Mouse (Mus musculus): ENCODE measurements around the gene Iqgap3.

Iqgap3 gene

DNA sequence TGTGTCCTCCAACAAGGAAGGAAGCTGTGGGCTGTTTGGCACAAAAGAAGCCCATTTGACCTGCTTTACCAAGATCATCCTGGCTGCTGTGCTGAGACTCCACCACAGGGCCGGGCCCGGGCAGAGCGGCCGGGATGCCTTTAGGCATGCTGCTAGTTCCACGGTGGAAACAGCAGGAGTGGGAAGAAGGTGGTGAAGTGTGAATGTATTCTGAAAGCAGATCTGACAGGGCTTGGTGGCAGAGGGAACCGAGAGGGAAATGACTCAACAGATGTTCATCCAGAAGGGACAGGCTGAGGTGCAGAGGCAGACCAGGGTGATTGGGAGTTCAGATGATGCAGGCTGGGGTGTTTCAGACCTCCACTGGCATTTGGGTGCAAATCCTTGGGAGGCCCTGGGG lies 15.9 kb downstream of the Iqgap3 start:
- DNase-seq = no peak

DNA sequence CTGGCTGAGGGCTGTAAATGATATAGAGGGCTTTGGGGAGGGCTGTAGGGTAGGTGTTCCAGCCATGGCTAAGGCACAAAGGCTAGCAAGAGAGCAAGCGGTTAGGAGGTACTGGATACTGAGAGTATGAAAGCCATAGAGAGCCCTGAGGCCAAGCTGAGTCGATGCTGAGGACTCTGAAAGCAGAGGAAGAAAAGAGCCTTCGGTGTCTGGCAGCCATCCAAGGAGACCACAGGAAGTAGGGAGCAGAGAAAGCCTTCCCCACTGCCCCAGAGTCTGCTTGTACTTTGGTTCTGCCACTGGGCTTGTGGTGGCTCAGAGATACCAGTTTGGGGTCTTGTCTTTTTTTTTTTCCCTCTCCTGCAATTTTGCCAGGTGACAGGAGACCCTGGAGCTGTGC lies 18.5 kb downstream of the Iqgap3 start:
- DNase-seq = no peak

DNA sequence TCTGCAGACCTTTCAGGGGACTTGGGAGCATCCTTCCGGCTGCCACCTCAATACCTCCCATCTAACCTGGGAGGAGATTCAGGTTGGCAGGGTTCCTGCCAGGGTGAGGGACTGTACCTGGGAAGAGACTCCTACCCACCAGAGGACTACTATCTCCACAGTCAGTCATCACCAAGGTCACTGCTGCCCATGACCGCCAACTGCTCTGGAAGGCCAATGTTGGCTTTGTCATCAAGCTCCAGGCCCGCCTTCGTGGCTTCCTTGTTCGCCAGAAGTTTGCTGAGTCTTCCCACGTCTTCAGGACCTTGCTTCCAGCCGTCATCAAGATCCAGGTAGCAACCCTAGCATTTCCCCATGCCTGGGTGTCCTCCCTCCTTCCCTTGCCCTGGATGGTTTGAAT lies 20.0 kb downstream of the Iqgap3 start:
- DNase-seq = no peak

DNA sequence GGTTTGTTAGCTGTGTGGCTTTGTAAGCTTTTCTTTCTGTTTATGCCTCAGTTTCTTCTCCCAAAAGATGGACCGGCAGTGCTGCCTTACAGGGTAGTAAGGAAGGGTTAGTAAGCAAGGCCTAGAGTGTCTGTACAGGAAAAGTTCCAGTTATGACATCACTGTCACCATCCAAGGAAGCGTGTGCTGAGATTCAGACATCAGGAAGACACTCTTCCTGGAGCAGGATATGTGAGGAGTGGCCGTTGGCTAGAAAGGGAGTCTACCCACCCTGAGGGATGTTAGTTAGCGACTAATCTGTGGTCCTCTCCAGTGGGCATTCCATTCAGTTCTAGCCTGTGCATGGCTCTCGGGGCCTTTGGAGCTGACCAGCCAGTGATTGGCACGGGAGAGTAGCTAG lies 20.4 kb downstream of the Iqgap3 start:
- DNase-seq = peak; percentile 43

DNA sequence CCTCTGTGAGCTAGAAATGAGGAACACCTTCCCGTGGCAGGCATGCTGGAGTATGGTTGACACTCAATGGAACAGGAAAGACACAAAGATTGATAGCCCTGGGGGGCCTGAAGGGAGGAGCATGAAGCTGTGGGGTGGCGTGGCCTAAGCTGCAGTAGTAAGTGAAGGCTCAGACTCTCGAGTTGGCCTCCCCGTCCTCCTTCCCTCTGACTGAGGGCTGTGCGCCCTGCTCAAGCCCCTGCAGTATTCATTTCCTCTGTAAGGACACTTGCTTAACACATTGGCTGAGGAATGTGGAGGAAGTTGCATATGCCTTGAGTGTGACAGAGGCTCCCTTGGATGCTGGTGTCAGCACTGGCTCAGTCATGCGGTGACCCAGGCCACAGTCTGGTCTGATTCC lies 20.8 kb downstream of the Iqgap3 start:
- peak; percentile 47 for DNase-seq

DNA sequence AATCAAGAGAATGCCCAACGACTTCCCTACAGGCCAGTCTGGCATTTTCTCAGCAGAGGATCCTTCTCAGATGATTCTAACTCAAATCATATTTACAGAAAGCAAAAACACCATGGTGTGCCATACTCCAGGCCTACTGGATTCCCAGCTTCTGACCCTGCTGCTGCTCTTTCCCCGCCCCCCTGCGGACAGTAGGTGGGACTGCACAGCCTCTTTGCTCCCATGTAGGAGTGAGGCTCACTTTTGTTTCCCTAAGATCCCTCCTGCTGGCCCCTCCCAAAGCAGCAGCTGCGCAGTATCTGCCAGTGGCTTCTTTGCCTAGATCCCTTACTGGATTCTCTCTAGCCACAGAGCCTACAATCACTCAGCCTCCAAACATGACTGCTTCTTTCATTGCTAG lies 24.4 kb downstream of the Iqgap3 start:
- no peak for DNase-seq

DNA sequence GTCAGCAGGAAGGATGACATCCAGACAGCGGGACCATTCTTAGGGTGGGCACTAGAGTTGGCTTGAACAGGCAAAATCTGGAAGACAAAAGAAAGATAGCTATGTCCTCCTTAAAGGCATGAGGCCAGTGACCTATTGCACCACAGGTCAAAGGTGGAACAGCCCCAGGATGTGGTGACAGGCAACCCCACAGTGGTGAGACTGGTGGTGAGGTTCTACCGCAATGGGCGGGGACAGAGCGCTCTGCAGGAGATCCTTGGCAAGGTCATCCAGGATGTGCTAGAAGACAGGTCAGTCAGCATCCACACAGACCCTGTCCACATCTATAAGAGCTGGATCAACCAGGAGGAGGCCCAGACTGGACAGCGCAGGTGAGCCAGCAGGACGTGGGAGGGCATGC lies 27.4 kb downstream of the Iqgap3 start:
- no peak for DNase-seq

DNA sequence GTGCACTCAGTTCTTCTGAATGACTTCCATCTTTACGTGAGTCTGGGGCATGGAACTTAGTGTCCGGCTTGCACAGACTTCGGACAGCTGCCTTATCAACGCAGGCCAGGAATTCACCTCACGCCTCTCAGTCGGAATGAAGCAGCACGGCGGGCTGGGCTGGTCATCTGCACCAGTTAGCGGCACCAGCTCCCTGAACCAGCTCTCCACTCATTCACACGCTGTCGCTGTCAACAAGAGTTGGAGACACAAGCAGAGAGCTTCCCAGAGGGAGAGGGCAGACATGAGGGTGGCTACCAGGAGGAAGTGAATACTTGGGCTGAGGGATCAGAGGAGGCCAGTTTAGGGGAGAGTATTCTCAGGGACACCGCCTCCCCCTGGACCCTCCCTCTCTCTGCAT lies 32.6 kb downstream of the Iqgap3 start:
- no peak for DNase-seq

DNA sequence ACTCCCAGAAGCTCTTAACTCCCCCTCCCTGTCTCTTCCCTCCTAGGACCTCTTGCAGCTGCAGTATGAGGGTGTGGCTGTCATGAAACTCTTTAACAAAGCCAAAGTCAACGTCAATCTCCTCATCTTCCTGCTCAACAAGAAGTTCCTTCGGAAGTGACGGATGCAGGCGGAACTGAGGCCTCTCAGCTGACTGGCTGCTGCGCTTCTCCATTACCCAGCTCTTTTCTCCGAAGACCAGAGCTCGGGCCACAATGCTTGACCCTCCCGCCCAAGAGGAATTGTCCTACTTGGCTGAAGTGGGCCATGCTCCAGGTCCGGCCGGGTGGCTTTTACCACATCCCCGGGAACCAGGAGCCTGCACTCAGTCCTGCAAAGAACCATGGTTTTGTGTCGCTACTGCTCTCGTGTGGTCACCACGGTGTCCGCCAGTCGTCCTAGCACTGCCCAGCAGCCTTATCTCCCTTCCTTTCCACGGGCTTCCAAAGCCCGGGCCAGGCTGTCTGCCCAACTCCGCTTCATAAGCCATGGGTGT lies 38.4 kb downstream of the Iqgap3 start:
- no peak for DNase-seq

DNA sequence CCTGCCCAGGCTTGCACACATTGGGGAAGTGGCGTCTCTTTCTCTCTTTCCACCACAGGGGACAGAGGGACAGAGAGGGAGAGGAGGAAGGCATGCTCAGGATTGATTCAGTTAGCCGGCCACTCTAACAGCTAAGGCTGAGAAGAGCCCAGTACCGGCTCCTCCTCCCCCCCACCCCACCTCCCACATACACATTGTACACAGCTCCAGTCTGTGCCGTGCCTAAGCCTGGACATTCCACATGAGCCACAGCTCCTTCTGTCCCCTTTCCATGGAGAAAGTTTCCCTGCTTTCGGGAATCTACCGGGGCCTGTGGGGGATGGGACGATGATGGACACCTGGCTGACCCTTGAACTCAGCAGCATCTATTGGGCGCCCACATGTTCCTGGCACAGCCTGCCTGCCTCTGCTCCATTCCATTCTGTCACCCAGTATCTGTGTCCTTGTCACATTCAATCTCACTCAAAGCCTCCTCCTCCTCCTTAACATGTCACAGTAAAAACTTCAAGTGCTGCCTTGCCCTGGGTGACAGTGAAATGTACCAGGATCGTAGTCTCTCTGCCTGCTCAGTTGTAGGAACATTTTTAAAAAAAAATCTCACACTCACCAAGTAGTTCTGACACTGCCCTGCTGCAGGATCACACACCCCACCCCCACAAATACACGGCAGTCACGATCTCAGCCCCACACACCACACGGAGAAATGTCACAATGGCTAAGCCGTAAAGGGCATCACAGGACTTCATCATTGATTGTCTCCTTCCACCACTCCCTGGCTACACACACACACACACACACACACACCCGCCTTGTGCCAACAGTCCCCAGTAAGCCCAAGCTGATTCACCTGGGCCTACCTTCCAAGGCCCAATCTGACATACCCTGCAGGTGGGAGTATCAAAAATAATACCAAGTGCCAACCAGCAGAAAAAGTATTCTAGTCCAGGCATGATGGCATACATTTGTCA lies 39.7 kb downstream of the Iqgap3 start:
- no peak for DNase-seq

DNA sequence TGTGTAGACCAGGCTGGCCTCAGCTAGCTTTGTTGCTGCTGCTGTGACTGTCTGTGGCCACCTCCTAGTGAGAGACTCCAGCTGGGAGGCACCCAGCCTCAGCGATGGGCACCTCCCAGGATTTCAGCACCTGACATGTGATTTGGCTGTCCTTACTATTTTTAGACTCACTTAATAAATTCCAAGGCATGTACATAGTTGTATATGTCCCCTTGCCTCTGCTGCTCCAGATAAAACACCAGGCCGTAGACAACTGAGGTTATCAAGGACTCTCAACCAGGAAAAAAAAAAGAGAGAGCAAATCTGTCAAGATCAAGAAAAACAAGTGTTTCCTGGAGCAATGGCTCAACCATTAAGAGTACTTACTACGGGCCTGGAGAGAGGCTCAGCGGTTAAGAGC lies 43.4 kb downstream of the Iqgap3 start:
- DNase-seq = no peak

DNA sequence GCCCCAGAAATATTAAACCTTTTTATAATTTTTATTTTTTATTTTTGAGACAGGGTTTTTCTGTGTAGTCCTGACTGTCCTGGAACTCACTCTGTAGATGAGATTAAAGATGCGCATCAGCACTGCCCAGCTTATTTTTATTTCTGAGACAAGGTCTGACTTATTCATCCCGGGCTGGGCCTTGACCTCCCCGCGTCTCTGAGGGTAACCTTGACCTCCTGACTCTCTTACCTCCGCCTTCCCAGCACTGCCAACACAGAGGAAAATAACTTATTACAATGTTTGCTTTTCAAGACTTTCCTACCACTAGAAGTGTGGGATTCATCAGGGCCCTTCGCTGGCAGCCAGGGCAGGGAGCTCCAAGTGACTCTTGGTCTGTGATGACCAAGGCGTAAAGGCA lies 44.4 kb downstream of the Iqgap3 start:
- no peak for DNase-seq

DNA sequence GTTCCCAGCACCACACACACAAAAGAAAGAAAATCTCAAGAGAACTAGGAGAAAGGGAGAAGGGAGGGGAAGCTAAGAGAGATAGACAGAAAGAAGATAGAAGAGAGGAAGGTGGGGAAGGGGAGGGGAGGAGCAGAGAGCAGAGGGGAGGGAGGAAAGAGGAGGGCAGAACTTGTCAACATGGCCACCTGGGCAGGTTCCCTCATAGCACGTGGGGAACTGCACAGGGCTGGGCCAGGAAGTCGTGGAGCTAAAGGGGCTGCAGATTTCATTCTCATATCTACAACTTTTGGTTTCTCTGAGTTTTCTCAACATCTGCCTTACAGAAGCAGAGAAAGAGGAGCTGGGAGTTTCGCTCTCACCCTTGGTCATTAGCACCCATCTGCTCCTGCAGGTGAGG lies 45.9 kb downstream of the Iqgap3 start:
- no peak for DNase-seq

DNA sequence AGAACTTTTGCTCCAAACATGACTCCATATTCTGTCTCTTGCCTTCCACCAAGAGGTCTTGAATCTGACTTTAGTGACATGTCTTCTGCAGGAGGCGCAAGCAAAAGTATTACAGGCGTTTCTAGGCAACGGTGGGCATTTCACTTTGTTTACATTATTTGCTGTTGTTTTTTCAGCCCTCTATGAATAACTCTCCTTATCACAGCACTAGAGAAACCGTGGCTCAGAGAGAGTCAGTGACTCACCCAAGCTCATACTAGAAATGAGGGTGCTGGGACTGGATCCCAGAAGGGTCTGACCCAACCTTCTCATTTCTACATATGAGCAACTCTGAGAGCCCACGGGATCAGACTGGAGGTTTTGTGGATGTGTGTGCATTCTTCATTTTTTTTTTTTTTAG lies 46.3 kb downstream of the Iqgap3 start:
- DNase-seq = no peak

DNA sequence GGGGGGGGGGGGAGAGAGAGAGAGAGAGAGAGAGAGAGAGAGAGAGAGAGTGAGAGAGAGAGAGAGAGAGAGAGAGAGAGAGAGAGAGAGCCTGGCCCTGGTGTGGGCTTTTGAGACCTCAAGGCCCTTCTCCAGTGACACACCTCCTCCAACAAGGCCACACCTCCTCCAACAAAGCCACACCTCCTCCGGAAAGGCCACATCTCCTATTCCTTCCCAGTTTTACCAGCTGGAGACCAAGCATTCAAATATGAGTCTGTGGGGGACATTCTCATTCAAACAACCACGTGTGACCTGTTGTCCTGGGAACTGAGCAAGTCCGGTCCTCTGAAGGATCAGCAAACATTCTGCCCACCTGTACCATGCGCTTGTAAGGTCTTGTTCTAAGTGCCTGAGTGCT lies 47.2 kb downstream of the Iqgap3 start:
- no peak for DNase-seq

DNA sequence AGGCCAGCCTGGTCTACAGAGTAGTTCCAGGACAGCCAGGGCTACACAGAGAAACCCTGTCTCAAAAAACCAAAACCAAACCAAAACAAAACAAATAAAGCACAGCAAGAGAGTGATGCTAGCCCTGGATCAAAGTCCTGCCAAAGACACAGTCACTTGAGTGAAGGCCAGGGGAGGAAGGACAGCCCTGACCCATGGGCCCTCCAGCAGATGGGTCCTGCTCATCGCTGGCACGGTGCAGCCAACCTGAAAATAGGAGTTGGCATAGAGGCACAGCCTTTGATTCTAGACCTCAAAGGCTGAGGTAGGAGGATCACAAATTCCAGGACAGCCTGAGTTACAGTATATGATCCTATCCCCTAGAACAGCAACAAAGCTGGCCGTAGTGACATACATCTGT lies 49.3 kb downstream of the Iqgap3 start:
- DNase-seq = no peak

DNA sequence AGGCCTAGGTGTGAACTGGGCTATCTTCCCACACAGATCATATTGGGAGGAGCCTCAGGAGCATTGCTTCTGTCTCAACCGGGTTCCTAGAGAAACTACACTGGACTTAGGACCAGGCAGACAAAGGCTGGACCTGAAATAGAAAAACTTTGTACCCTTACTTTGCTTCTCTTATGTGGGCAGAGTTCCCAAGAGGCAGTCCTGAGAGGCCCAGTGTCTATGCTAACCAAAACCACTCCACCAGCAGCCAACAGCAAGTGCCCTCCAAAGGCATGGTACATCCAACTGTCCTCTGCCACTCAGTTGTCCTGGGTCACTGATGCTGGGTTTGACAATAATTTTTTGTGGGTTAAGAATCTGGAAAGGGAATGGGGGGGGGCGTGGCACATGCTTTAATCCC lies 50.7 kb downstream of the Iqgap3 start:
- DNase-seq = no peak

DNA sequence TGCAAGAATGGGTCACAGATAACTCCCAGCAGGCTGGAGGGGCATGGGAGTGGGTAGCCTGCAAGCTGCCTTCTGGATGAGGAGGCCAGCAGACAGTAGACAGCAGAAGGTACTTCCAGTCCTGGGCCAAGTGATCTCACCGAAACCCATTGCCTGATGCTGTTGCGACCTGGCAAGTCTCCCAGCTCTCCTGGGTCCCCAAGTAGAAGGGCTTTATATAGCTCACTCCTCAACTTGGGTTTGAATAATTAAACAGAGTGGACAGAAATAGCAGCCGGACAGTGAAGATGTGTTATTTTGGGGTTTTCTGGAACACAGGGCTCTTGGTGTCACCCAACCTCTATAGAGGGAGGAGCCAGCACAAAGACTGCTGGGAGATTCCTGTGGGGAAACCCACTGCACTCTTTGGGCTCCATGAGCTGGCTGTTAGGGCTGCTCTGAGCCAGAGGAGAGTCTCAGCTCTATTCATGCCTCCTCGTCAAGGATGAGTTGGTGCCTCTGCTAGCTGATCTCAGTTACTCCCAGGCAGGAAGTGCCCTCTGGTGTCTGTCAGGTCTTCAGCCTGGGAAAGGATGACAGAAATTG lies 51.5 kb downstream of the Iqgap3 start:
- DNase-seq = no peak

DNA sequence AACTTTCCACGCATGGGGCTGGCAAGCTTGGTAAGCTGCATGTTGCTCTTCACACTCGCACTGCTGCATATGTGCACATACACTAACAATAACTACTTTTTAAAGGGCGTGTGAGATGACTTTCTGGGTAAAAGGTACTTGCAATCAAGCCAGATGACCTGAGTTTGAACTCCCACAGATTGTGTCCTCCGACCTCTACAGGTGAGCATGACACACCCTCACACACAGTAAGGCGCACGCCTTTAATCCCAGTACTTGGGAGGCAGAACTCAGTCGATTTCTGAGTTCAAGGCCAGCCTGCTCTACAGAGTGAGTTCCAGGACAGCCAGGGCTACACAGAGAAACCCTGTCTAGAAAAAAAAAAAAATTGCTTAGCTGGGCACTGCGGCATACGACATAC lies 54.6 kb downstream of the Iqgap3 start:
- DNase-seq = no peak

DNA sequence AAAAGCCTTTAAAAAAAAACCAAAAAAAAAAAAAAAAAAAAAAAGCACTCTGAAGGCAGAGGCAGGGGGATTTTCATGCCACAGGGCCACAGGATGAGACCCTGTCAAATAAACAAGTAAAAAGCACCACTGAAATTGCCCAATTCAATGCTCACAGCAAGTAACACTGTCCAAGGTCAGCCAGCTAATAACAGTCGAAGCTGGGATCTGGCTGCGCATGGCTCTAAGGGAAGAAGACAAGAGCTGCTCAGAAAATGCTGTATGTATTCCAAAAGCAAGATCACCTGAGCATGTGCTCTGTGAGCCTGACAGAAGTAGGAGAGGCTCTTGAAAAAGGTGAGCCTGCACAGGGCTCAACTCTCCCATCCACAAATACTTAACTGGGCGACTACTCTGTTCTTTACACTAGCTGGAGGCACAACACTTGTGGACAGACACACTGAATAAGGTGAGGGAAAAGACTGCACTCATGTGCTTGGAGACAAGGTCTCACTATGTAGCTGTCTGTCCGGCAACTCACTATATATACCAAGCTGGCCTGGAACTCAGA lies 55.2 kb downstream of the Iqgap3 start:
- no peak for DNase-seq

DNA sequence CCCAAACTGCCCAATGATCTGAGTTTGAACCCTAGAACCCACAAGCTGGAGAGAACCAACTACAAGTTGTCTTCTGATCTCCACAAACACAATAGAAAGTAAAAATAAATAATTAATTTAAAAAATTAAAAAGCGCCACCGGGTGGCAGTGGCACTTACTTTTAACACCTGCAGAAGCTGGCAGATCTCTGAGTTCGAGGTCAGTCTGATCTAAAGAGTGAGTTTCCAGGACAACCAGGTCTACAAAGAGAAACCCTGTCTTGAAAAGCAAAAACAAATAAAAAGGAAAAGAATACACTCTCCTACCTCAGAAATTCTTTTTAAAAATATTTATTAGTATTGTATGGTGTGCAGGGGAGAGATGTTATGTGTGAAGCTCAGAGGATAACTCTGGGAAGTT lies 56.0 kb downstream of the Iqgap3 start:
- DNase-seq = peak; percentile 34

DNA sequence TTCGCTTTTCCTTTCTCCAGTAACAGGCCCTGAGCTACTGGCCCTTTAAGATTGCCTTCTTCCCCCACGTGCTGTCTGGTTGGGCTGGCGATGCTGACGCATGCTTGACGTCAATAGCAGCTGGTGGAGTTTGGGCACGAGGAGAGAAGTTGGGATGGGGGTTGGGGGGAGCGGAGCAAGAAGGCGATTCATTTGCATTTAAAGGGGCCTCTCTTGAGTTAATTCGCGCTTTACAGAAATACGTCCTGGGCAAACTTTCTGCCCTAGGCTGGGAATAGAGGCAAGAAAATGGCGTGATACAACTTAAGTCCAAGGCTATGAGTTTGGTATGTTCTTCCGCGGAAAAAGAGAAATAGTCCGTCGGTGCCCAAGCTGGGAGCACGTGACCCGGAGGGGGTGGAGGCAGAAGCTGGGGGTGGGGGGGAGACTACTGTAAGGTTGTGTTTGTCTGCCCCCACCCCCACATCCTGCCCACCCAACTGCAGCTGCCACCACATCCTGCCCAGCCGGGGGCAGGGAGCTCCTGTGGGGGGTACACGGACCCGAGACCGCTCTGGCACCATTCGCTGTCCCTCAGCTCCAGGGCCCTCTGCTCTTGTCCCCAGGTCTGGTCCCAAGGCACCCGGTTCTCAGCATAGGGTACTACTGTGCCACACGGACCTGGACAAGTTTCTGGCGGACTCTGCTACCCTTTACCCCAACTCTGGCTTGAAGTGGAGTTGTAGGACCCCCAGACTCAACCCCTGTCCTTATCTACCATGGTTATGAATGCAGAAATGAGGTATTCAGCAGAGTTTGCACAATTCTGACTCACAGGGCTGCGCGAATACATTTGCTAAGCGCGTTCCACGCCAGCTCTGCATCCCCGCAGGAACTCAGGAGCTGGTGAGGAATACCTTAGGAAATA lies 56.8 kb downstream of the Iqgap3 start:
- DNase-seq = peak; percentile 97

Measured in kidney, postnatal 14 days (tissue).